Mouse (Mus musculus) spleen, postnatal 14 days (tissue): ENCODE measurements around the gene Rpl29.

Experiments
- DNase-seq, 2 experiments: peaks; one replicate each; pipeline ENCODE4 v3.0.0; 2021 to 2022; ENCODE audit warnings: low spot score in 2 of 2

Rpl29 gene

GRCm38 (mm10) chr9:106473081-106473752, 44.0 kb downstream of the Rpl29 start:
- DNase-seq: no peak

- no peak for DNase-seq
Observed at GRCm38 (mm10) chr9:106473753-106474105, 44.5 kb downstream of the Rpl29 start.

GRCm38 (mm10) chr9:106474456-106474855, 45.2 kb downstream of the Rpl29 start:
- peak; percentile 34 to 55 for DNase-seq

GRCm38 (mm10) chr9:106475046-106475445, 45.8 kb downstream of the Rpl29 start:
- no peak for DNase-seq

GRCm38 (mm10) chr9:106475663-106476001, 46.4 kb downstream of the Rpl29 start, which contains the start of gene Rrp9:
Gene Rrp9 (plus strand): TSS chr9:106475963.
- no peak for DNase-seq

GRCm38 (mm10) chr9:106476002-106476923, 47.0 kb downstream of the Rpl29 start:
- DNase-seq: peak; percentile 37 to 52

- peak; percentile 91 to 92 for DNase-seq
Observed at GRCm38 (mm10) chr9:106476924-106477484, 47.8 kb downstream of the Rpl29 start, which contains the start of gene Parp3. Gene Parp3 (minus strand): TSS chr9:106476949.

- DNase-seq: no peak
Observed at GRCm38 (mm10) chr9:106477649-106478048, 48.4 kb downstream of the Rpl29 start.

- DNase-seq: no peak
Observed at GRCm38 (mm10) chr9:106478101-106478500, 48.8 kb downstream of the Rpl29 start.

GRCm38 (mm10) chr9:106480541-106480940, 51.3 kb downstream of the Rpl29 start:
- no peak for DNase-seq

GRCm38 (mm10) chr9:106481075-106481474, 51.8 kb downstream of the Rpl29 start:
- DNase-seq: peak in 1 of 2 experiments; percentile 6
